Mouse (Mus musculus): ENCODE data around the gene Cbx5.

Cbx5 gene

DNA sequence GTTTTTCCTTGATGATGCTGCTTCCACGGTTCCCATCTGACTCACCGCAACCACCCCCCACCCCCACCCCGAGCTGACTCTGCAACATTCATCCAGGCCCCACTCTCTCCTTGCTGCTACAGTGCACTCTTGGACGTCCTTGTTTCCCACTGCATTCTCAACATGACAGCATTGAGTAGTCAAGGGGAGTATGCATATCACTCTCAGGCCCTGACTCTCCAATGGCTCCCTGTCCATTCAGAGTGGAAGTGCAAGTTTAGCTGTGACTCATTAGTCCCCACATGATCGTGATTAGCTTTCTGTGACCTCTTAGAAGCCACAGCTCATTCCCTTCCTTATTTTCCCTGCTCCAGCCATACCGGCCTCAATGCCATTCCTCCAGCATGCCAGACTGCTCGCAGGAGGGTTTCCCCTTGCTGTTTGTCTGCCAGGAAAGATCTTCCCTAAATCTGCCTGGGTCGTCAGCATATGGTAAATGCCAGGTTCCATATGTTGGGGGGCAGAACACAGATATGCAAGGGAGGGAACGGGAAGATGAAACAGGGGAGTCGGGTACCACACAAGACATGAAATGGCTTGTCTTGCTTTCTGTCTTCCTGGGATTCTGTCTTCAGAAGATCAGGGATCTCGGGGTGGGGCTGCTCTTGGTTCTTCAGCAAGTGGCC lies 93.8 kb downstream of the Cbx5 start:
- no peak for DNase-seq (ENCODE audit: low spot score in 2 of 2)

- DNase-seq (ENCODE audit: low spot score in 2 of 2) = no peak
Observed at GRCm38 (mm10) chr15:103144176-103144575, 95.4 kb downstream of the Cbx5 start.

Measured in thymus, postnatal 10 days (tissue).